Mouse (Mus musculus) frontal cortex, adult 2 months (tissue): Measurements from ENCODE around the gene Mat1a. TPM values are rescaled to one million over a fixed set of nuclear protein-coding genes. Genes with fewer than 3 reads are reported as not detected.

Source experiments
- DNase-seq, 2 experiments: peaks; one replicate each; pipeline ENCODE4 v3.0.0; 2022; ENCODE audit warnings: low spot score in 1 of 2; ENCODE audit errors: extremely low spot score in 1 of 2
- polyA plus RNA-seq: library from polyadenylated mRNA; depleted of rRNA; stranded (reverse); fragments of >200 nt; gene quantifications from 2 replicates; pipeline ENCODE4 v1.2.3, GENCODE M21; 2012; rRNA removed

The Mat1a gene
- 0.06 TPM in 1 of 2 replicates, not detected in the other for polyA plus RNA-seq

- DNase-seq = no peak
Measured at GRCm38 (mm10) chr14:41104853-41105444, at the start of gene Mat1a. Gene Mat1a, plus strand, starts transcription at chr14:41105035.

DNA sequence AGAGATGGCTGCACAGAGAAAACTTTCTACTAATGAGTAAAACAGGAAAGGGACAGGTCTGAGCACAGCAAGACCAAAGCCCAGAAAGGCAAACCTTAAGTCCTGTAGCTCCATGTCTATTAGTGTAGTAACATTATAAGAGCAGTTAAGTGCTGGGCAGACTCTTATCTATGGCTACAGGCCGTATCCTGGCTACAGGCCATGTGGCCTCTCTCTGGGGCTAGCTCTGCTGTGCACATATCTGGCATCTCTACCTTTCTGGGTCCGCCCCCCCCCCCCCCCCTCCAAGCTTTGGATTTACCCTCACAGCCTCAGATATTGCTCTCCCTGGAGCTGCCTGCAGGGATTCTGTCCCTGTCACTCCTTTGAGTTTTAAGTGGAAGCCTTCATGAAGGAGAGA lies 39.7 kb upstream of the Mat1a start:
- DNase-seq = no peak

DNA sequence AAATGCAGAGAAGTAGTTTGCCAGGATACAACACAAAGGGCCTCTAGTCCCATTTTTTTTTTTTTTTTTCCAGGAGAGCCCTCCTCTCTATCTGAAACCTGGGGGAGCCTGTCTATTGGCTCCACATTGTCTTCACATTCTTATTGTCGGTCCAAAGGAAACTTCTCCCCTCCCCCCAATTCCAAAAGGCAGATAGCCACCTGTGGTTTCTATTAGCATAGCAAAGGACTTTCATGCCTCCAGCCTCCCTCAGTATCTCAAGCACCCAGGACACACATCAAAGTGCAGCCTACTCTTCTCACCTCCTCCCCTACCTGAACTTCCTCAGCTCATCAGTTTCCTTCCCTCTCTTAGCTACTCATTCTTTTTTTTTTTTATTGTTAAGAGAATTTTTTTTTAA lies 38.4 kb upstream of the Mat1a start:
- DNase-seq = no peak

- DNase-seq = no peak
Measured at GRCm38 (mm10) chr14:41069108-41069507, 35.7 kb upstream of the Mat1a start, which contains the start of gene Dydc2. Gene Dydc2, minus strand, starts transcription at chr14:41069208.

DNA sequence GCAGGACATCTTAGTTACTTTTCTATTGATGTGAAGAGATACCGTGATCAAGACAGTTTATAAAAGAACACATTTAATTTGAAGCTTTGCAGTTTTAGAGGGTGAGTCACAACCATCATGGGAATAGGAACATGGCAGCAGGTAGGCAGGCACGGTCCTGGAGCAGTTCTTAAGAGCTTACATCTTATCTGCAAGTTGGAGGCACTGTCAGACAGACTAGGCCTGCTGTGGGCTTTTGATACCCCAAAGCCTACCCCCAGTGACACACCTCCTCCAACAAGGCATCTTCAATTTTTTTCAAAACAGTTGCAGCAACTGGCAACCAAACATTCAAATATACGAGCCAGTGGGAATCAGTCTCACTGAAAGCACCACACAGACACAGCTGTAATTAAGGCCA lies 34.5 kb upstream of the Mat1a start:
- DNase-seq = no peak

DNA sequence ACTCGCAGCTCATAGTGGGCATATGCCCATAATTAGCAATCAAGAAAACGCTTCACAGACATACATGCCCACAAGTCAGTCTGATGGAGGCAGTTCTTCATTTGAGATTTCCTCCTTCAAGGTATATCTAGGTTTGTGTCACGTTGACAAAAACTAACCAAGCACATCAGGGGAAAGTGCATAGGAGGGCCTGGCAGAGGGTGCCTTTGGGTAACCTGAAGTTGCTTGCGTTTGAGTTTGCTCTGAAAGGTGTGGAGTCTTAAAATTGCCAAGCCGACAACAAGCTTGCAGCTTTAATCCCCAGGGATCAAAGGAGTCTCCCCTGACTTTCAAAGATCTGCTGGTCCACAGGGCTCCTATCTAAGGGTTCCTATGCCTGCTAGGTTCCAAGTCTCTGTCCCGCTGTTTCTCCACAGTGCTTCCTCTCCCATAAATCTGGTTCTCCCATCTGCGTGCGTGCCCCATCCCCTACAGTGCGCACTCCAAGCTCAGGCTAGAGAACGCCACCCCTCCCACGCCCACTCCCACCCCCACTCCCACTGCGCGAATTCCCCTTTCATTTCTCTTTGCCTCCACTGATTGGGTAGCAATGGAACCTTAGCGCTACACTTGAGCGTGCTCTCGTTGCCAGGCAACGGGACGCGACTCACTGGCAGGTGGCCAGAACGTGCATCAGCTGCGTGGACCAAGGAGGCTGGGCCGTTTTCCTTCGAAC lies 32.4 kb upstream of the Mat1a start, which contains the start of gene Dydc1:
TSS of gene Dydc1 (plus strand) at position 683 of the 715 bp plus-strand sequence.
- peak; percentile 72 to 90 for DNase-seq

DNA sequence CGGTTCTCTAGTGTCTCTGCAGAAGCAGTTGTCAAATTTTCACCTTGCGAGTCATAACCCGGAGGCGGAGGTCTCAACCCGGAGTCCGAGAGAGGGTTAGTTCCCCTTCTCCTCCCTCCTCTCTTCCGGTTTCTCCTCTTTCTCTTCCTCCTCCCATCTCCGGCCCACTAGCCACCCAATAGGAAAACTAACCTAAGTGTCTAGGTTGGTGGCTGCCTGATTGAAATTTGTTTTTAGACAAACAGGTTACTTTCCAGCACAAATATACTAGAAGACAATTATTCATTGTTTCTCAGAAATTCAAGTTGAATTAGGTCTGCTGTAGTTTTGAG lies 31.9 kb upstream of the Mat1a start:
- DNase-seq = no peak

DNA sequence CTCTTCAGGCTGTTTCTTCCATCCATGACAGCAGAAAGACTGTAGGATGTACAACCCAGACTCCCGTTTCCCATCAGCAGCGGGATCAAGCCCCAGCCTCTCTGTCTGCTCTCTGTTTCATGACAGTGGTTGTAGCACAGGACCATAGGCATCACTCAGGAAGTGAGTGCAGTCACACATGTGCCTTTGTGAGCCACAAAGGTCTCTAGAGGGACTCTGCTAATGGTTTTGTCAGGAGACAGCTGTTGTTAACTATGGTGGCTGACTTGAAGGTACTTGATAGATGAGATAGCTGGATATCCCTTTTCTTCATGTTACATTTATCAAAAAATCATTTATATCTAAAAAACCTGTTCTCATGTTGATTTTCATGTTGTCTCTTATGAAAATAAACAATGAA lies 22.4 kb upstream of the Mat1a start:
- DNase-seq = no peak

- DNase-seq = peak in 1 of 2 experiments; percentile 11
Measured at GRCm38 (mm10) chr14:41087509-41087908, 17.3 kb upstream of the Mat1a start.

DNA sequence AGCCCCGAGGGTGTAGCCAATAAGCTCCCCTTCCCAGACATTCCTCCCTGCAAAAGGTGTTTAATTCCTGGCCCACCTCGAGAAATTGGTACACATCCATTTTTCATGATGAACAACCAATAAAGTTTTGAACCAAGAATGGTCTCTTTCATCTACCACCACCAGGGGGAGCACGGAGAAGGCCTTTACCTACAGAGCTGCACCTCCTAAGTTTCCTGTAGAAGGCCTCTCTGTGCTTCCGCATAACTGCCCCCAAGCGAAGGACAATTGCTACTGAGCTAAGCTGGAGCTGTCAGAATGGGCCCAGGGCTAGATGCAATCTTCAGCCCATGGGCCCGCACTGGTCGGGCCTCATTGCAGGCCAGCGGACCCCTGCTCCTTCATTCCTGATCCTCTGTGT lies 14.1 kb upstream of the Mat1a start:
- peak in 1 of 2 experiments; percentile 40 for DNase-seq

DNA sequence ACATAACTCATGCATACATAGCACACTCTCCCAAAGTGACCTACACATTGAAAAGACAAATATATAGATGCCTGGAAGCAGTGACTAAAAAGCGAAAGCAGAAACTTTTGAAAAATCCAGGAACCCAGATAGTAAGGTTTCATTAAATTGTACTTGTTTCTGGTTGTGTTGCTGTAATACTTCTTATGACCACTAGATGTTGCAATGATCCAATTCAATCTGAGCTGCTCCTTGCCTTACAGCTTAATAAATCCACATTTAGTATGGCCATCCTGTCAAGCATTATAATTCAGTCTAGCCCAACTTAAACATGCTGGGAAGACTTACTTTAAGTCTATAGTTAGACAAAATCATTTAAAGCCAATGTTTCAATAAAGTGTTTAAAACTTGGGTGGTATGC lies 10.7 kb upstream of the Mat1a start:
- DNase-seq = peak in 1 of 2 experiments; percentile 26

- no peak for DNase-seq
Measured at GRCm38 (mm10) chr14:41096296-41096860, 8.5 kb upstream of the Mat1a start.

DNA sequence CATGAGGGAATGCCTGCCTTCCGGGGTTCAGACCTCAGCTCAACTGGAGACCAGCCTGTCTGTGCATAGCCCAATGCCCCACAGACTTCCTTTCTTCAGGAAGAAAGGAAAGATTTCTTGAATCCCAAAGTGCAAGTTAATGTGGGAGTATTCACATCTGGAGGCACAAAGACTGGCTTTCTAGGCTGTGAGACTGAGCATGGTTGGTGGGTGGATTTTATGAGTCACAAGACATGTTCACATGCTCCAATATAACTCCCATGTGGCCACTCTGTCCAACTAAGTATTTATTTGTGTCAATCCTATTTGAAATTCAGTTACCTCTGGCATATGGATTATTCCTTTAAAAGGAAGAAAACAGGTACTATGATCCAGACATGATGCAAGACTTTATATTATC lies 6.1 kb upstream of the Mat1a start:
- peak; percentile 31 to 63 for DNase-seq

- no peak for DNase-seq
Measured at GRCm38 (mm10) chr14:41100712-41101111, 4.1 kb upstream of the Mat1a start.

- no peak for DNase-seq
Measured at GRCm38 (mm10) chr14:41101242-41101641, 3.6 kb upstream of the Mat1a start.

GRCm38 (mm10) chr14:41102269-41102668 lies 2.6 kb upstream of the Mat1a start:
- DNase-seq = no peak

GRCm38 (mm10) chr14:41111031-41111668 lies 6.3 kb downstream of the Mat1a start:
- no peak for DNase-seq

DNA sequence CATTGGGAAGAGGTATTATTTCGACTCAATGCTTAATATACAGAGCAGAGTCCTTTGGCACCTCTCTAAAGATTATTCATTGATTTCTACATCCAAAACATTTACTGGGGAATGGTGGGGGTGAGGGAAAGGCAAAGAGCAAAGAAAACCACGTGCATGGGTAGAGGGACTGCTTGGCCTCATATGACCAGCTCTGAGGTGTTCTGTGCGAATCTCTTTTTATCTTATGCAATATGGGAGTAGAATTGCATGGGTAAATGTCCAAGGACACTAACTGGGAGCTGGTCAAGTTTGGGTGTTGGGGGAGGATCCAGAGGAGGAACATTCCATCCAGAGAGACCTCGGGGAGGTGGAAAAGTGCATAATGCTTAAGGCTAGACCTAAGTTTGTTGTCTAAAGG lies 8.1 kb downstream of the Mat1a start:
- no peak for DNase-seq

GRCm38 (mm10) chr14:41116271-41116670 lies 11.4 kb downstream of the Mat1a start:
- no peak for DNase-seq

DNA sequence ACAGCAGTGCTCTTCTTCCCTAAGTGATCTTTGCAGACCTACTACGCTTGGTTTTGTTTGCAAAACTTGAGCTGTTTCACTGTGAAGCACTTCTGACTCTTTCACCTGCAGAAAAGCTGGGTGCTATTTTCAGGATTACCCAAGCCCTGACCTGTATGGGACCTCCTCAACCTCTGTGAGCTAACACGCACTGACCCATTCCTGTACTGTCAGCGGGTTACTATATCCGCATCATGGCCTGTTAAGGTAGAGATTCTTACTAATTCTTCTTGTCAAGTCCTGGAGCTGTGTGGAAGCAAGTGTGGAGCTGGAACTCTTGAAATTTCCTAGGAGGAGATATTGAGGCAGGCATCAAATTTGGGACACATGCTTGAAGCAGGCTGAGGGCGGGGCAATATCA lies 19.8 kb downstream of the Mat1a start:
- DNase-seq = no peak

DNA sequence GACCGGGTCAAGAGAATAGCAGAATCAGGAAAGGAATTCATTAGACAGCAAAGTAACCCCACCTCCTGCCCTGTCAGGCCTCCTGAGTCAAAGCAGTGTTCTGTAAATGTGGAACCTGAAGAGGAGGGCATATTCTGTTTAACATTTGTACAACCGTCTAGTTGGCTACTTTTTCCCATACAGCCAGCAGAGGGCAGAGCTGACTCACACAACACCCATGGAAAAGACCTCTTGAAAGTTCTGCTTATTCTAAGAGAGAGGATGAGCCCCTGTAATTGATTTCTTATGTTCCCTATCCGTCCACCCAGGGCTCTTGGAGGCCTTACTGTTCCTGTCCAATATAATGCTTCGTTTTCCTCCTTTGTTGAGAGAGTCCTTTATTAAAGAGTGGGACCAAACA lies 23.2 kb downstream of the Mat1a start:
- peak in 1 of 2 experiments; percentile 39 for DNase-seq
